Mouse (Mus musculus) adrenal gland, adult 8-10 months (tissue): ENCODE results near the gene Prss37. TPM values are rescaled to one million over a fixed set of nuclear protein-coding genes. Genes with fewer than 3 reads are reported as not detected.
A peak's percentile ranks its signal among the peaks of the same experiment; 100 is the strongest.

Experiments used
- DNase-seq: peaks from one replicate; pipeline ENCODE4 v3.0.0; 2022
- total RNA-seq, 4 experiments: library from RNA; stranded (reverse); gene quantifications; 2 replicates each; pipeline ENCODE4 v1.2.4; 2022

Prss37 gene
- not detected for total RNA-seq

- no peak for DNase-seq
These were observed at the start of gene Prss37 for GRCm38 (mm10) chr6:40519408-40519807. Gene Prss37, minus strand, starts transcription at chr6:40519508.

GRCm38 (mm10) chr6:40554950-40555349 lies 35.6 kb upstream of the Prss37 start, which contains the start of gene Olfr461:
Gene Olfr461, minus strand, starts transcription at chr6:40555050.
- no peak for DNase-seq

GRCm38 (mm10) chr6:40544690-40545089 lies 25.4 kb upstream of the Prss37 start:
- no peak for DNase-seq

- DNase-seq: no peak
These were observed 26.1 kb downstream of the Prss37 start, which contains the start of gene Tas2r108 for GRCm38 (mm10) chr6:40493229-40493628. Gene Tas2r108, plus strand, starts transcription at chr6:40493529.

GRCm38 (mm10) chr6:40490933-40491332 lies 28.4 kb downstream of the Prss37 start, which contains the start of gene Tas2r137:
Gene Tas2r137, plus strand, starts transcription at chr6:40491233.
- DNase-seq: no peak

GRCm38 (mm10) chr6:40482318-40482717 lies 37.0 kb downstream of the Prss37 start:
- no peak for DNase-seq

- no peak for DNase-seq
These were observed 39.6 kb downstream of the Prss37 start for GRCm38 (mm10) chr6:40479705-40480104.

GRCm38 (mm10) chr6:40476132-40476531 lies 43.2 kb downstream of the Prss37 start:
- no peak for DNase-seq

- no peak for DNase-seq
These were observed 47.6 kb downstream of the Prss37 start for GRCm38 (mm10) chr6:40471720-40472010.

GRCm38 (mm10) chr6:40470916-40471719 lies 48.2 kb downstream of the Prss37 start, which contains the start of gene Ssbp1:
Gene Ssbp1, plus strand, starts transcription at chr6:40471352.
- DNase-seq: peak; percentile 88

GRCm38 (mm10) chr6:40465710-40466109 lies 53.6 kb downstream of the Prss37 start:
- DNase-seq: no peak

Other genes with a start within 250 kb of the Prss37 start
- 10 to 100 TPM; 30.7 to 37.0 (median 33.7) TPM for gene Agk, start 194.3 kb downstream of the Prss37 start, total RNA-seq
- 10 to 100 TPM; 16.5 to 19.3 (median 18.1) TPM for gene E330009J07Rik, start 83.4 kb downstream of the Prss37 start, total RNA-seq
- gene Wee2, start 80.4 kb downstream of the Prss37 start, total RNA-seq: not detected
- 10 to 100 TPM; 41.7 to 58.6 (median 52.8) TPM for gene Ssbp1, start 48.2 kb downstream of the Prss37 start, total RNA-seq
- gene Tas2r137, start 28.3 kb downstream of the Prss37 start, total RNA-seq: under 1 TPM in 2 of 4 experiments, not detected in 2; 0.27 to 0.34 TPM
- under 1 TPM in 1 of 4 experiments, not detected in 3; 0.48 TPM for gene Tas2r108, start 26.0 kb downstream of the Prss37 start, total RNA-seq
- gene Olfr461, start 35.5 kb upstream of the Prss37 start, total RNA-seq: not detected
- gene Olfr460, start 50.0 kb upstream of the Prss37 start, total RNA-seq: under 1 TPM in 1 of 4 experiments, not detected in 3; 0.38 TPM
- 1 to 10 TPM; 2.0 to 3.2 (median 2.3) TPM for gene Clec5a, start 66.3 kb upstream of the Prss37 start, total RNA-seq
- gene Tas2r138, start 93.8 kb upstream of the Prss37 start, total RNA-seq: not detected
- under 1 TPM in 2 of 4 experiments, not detected in 2; 0.08 to 0.20 TPM for gene Mgam, start 109.3 kb upstream of the Prss37 start, total RNA-seq